Mouse (Mus musculus): ENCODE measurements around the gene Mfsd12.

DNA sequence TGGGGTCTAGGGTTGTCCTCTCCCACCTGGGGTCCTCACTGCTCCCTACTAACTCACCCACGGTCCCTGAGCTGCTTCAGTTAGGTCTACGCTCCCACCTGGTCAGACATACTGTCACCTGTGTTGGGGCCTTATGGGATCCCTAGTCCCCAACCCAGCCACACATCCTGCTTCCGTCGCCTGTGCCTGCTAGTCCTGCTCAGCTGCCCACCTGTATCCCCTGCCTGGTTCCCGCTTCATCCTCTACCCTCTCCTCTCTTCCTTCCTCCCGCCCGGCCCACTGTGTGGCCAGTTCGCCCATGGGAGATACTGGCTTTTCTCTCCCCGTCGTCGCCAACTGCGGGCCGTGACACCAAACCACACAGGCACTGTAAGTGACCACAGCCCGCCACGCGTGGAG is 41.7 kb upstream of the Mfsd12 start:
- TF ChIP-seq CTCF (IDR thresholded peaks at IDR 0.05; ENCODE audit: low read depth) (no peak), EP300 (optimal IDR thresholded peaks at IDR 0.05) (no peak)
